Mouse (Mus musculus) neural tube, embryonic 13.5 days (tissue): Measurements from ENCODE around the gene Pck2. TPM values are rescaled to one million over a fixed set of nuclear protein-coding genes. Genes with fewer than 3 reads are reported as not detected.

Experiments used
- ATAC-seq: fragments of 200-750 bp; cut with Nextera tagmentation; 2 replicates; pipeline ENCODE4 v1.8.0; 2017; ENCODE audit warnings: low read depth, mild to moderate bottlenecking, moderate TSS enrichment, moderate library complexity
- H3K27ac ChIP-seq: fragments of 300-500 bp; sonication (generic); replicated peaks from 2 replicates; pipeline ENCODE4 v1.5.1; 2015; ENCODE audit warnings: moderate library complexity, mild to moderate bottlenecking, inconsistent platforms
- H3K27me3 ChIP-seq: fragments of 300-500 bp; sonication (generic); 2 replicates; pipeline ENCODE4 v1.6.1; 2015; ENCODE audit warnings: mild to moderate bottlenecking, inconsistent platforms
- H3K36me3 ChIP-seq: fragments of 300-500 bp; sonication (generic); 2 replicates; pipeline ENCODE4 v1.6.1; 2015; ENCODE audit warnings: mild to moderate bottlenecking, inconsistent platforms
- H3K4me1 ChIP-seq: fragments of 300-500 bp; sonication (generic); replicated peaks from 2 replicates; pipeline ENCODE4 v1.6.1; 2015; ENCODE audit warnings: inconsistent platforms
- H3K4me2 ChIP-seq: fragments of 300-500 bp; sonication (generic); 2 replicates; pipeline ENCODE4 v1.6.1; 2015; ENCODE audit warnings: inconsistent platforms, mild to moderate bottlenecking, moderate library complexity
- H3K4me3 ChIP-seq: fragments of 300-500 bp; sonication (generic); 2 replicates; pipeline ENCODE4 v1.5.1; 2015; ENCODE audit warnings: mild to moderate bottlenecking, inconsistent platforms
- H3K9ac ChIP-seq: fragments of 300-500 bp; sonication (generic); 2 replicates; pipeline ENCODE4 v1.6.1; 2015; ENCODE audit warnings: moderate library complexity, mild to moderate bottlenecking, inconsistent platforms
- H3K9me3 ChIP-seq: fragments of 300-500 bp; sonication (generic); 2 replicates; pipeline ENCODE4 v1.6.1; 2016; ENCODE audit warnings: inconsistent platforms
- WGBS: fragments of 180-500 bp; shearing (Covaris S2); methylation state at CpG from one replicate; pipeline ENCODE4 v1.1.7; 2015; 5-methylcytosine and 5-hydroxymethylcytosine counted together
- polyA plus RNA-seq: library from polyadenylated mRNA; unstranded; fragments of >200 nt; fragmentation: Nextera tagmentation; extraction: Ambion mirVana; gene quantifications from 2 replicates; pipeline ENCODE4 v1.2.1, GENCODE M21; 2015

Gene Pck2
- 18.7 and 20.3 TPM in 2 replicates for polyA plus RNA-seq

DNA sequence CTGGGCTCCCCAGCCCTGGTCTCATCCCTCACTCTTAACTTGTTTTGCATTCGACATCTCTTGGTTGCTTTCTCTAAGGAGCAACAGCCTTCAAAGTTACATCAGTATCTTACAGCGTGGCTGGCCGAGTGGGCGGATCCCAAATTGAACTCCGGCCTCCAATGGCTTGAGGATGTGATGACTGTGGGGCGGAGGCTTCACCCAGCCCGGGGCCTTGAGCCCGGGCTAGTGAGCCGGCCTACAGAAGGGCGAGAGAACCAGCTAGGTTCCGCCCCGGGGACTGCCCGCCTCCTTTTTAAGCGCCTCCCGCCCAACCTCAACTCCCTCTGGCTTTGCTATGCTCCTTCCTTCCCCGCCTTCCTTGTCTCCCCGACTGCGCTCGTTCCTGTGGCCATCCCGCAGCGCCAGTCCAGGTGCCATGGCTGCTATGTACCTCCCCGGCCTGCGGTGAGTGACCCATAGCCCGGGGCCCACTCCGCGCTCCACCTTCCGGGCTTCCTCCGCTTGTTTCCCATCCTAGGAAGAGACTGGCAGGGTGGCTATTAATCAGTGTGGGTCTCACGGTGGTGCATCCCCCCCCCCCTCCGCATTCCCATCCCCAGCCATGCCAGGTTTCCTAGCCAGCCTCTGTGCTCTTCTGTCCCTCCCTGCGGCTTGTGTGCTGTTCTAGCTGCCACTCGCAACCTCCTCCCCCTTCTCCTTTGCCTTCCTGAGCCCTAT, at the start of gene Pck2:
Pck2 (plus strand) TSS at position 200 of the 720 bp plus-strand sequence.
- Histone ChIP-seq H3K27ac (peak within 1 kb of the TSS; percentile 94), H3K4me2 (peak within 1 kb of the TSS; percentile 84), H3K9me3 (no peaks in the 10 kb centered on the region), H3K4me3 (peak within 1 kb of the TSS; percentile 55), H3K36me3 (peaks cover 18% of the 10 kb centered on the region), H3K9ac (peak within 1 kb of the TSS; percentile 86), H3K27me3 (no peaks in the 10 kb centered on the region), H3K4me1 (peaks cover 41% of the 10 kb centered on the region)
- peak; percentile 91 for ATAC-seq
- under 1% methylated on average over 32 of the region's 32 CpGs for WGBS

DNA sequence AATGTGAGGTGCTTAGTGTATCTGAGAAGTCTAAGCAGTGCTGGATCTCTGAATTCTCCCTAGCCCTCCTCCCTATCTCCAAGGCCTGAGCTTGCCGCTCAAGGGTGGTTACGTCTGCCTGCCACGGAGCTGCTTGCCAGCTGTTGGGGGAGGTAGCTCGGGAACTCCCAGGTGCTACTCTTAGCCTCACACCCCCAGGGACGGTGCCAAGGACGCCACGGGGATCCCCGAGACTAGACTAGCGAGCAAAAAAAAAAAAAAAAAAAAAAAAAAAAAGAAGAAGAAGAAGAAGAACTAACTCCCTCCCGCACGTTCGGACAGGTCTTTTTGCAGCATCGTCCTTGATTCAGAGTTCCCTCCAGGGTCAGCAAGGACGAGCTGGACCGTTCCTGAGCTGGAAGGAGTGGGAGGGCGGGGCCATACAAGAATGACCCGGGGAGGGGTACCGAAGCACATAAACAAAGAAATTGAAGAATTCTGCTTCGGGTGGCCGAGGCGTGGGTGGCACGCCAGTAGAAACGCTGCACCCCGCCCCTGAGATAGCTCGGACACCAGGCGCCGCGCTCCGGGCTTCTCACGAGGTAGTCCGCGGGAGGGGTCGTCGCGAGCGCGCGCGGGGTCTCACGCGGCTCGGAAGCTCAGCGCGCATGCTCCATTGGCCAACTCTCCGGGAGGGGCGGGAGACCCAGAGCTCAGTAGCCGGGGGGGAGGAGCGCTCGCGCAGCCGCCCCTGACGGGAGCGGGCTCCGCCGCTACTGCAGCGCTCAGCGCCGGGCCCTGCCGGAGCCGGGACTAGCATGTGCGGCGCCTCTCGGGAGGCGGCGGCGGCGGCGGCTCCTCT, 49.5 kb upstream of the Pck2 start, which contains the start of gene Carmil3:
Carmil3 (plus strand) TSS at position 291 of the 841 bp plus-strand sequence.
- peak within 1 kb of the TSS; percentile 91 for H3K9ac ChIP-seq
- H3K36me3 ChIP-seq: peaks cover 23% of the 10 kb centered on the region
- no peaks in the 10 kb centered on the region for H3K9me3 ChIP-seq
- peak within 1 kb of the TSS; percentile 80 for H3K4me3 ChIP-seq
- peaks cover 25% of the 10 kb centered on the region for H3K4me1 ChIP-seq
- H3K4me2 ChIP-seq: peak within 1 kb of the TSS; percentile 78
- peak; percentile 93 for ATAC-seq
- under 1% methylated on average over 68 of the region's 68 CpGs for WGBS
- no peaks in the 10 kb centered on the region for H3K27me3 ChIP-seq
- peak within 1 kb of the TSS; percentile 94 for H3K27ac ChIP-seq

DNA sequence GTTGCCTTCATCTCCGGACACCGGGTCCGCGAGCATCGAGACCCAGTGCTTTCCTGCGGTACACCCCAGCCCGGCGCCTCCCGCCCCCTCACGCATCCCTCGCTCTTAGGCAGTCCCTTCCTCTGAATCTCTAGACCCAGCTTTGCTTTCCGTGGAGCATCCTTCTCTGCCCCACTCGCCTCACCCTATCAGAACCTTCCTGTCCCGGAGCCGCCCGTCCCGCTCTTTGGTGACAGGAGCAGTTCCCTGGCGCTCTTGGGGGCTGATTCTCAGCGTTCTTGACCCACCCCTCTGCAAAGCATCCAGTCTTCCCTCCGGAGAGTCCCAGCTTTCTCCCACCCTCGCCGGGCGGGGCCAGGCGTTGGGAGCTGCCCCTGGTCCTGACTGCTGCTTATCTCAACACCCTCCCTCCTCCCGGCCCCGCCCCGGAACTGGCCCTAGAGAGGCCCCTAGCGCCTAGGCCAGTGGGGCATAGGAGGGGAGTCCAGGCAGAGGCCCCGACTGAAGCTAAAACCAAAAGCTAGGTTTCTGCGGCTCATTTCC, 48.7 kb upstream of the Pck2 start:
- Histone ChIP-seq H3K4me1 (peaks cover 25% of the 10 kb centered on the region), H3K9ac (peak overlapping the region; percentile 91), H3K27ac (peak overlapping the region; percentile 94), H3K9me3 (no peaks in the 10 kb centered on the region), H3K4me3 (peak overlapping the region; percentile 80), H3K36me3 (peaks cover 31% of the 10 kb centered on the region), H3K4me2 (peak overlapping the region; percentile 78), H3K27me3 (no peaks in the 10 kb centered on the region)
- peak; percentile 77 for ATAC-seq
- under 1% methylated on average over 25 of the region's 30 CpGs for whole genome bisulfite sequencing

DNA sequence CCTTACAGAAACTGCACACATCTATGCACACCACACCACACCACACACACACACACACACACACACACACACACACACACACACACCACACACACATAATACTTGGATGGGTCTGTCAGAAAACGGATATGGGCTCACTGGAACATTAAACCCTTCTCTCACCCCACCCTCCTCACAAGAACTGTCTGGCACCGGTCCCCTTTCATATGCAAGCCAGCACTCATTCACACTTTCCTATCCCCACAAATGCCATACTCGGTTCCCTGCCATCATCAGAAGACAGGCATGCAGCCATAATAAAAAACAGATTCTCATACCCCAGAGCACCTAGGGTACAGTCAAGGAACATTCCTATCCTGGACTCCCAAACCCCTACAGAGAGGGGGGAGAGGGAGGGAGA, 48.0 kb upstream of the Pck2 start:
- 42% methylated on average over 3 of the region's 3 CpGs for WGBS
- H3K4me2 ChIP-seq: peak overlapping the region; percentile 78
- H3K9me3 ChIP-seq: no peaks in the 10 kb centered on the region
- peaks cover 39% of the 10 kb centered on the region for H3K36me3 ChIP-seq
- H3K4me3 ChIP-seq: peak overlapping the region; percentile 80
- H3K27me3 ChIP-seq: no peaks in the 10 kb centered on the region
- peaks cover 25% of the 10 kb centered on the region for H3K4me1 ChIP-seq
- no peak overlapping the region for H3K27ac ChIP-seq
- peak overlapping the region; percentile 91 for H3K9ac ChIP-seq
- ATAC-seq: no peak

DNA sequence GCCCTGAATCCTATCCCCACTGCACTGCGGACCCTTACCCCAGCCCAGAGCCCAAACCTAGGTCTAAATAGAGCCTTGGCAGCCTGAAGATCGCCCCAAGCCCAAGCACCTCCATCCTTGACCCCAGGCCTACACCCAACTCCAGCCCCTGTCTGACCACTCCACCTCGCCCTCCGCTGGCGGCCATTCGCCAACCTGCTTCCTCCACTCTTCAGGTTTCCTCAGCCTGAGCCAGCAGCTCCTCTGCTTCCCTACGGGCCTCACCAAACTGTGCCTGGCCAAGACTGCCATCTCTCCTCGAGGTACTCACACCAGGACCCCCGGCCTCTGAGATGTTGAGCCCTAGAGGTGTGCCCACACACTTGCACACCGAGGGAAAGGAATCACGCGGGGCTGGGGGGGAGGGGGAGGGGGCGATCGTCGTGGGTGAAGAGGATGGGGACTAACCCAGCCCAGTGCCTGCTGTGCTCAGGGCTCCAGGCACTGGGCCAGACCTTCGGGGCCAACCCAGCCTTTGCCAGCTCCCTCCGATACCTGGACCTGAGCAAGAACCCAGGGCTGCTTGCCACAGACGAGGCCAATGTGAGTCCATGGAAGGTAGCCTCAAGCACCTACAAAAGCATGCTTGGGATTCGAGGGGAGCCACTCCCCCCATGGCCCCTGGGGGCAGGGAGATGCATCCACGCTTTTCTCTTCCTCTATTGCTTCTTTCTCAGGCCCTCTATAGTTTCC, 44.4 kb upstream of the Pck2 start:
- Histone ChIP-seq H3K9me3 (no peaks in the 10 kb centered on the region), H3K27me3 (no peaks in the 10 kb centered on the region), H3K36me3 (peaks cover 71% of the 10 kb centered on the region), H3K4me1 (peaks cover 17% of the 10 kb centered on the region), H3K27ac (no peak overlapping the region), H3K4me2 (no peak overlapping the region), H3K9ac (no peak overlapping the region), H3K4me3 (no peak overlapping the region)
- no peak for ATAC-seq
- WGBS: 74% methylated on average over 20 of the region's 20 CpGs

DNA sequence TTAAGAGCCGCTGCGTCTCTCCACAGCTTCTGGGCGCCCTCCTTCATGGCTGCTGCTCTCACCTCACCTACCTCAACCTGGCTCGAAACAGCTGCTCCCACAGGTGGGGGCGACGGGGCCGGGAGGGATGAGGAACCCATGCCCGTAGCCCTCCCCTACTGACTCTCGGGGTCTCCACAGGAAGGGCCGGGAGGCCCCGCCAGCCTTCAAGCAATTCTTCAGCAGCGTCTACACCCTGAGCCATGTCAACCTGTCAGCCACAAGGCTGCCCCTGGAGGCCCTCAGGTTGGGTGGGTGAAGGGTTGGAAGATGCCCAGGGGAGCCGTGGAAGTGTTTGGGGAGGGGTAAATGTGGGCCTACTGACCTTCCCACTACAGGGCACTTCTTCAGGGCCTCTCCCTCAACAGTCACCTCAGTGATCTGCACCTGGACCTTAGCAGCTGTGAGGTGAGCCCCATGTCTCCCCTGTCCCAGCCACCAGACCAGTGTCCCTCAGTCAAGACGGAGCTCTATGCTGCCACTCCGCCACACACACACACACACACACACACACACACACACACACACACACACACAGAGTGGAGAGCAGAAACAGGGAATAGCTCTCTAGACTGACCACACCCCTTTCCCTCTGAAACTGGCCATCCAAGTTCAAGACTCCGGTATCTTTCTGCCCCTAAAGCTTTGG, 43.2 kb upstream of the Pck2 start:
- peak; percentile 33; the same call in 1 of the 2 replicates for ATAC-seq
- Histone ChIP-seq H3K9ac (no peak overlapping the region), H3K9me3 (no peaks in the 10 kb centered on the region), H3K36me3 (peaks cover 83% of the 10 kb centered on the region), H3K27me3 (no peaks in the 10 kb centered on the region), H3K4me3 (no peak overlapping the region), H3K27ac (no peak overlapping the region), H3K4me1 (peaks cover 12% of the 10 kb centered on the region), H3K4me2 (no peak overlapping the region)
- 78% methylated on average over 16 of the region's 16 CpGs for WGBS

DNA sequence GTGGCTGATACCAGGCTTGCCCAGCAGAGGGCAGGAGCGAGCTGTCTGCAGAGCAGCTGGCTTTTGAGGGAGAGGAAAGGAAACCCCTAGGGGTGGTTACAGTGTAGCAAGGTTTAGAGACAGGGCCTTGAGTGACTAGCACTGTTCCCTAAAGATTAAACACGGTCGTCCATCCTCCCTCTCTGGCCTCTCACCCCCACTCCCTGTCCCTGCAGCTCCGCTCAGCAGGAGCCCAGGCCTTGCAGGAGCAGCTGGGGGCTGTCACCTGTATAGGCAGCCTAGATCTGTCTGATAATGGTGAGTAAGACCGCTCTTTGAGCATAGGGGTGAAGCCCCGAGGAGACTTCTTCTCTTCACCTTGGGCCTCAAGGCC, 42.6 kb upstream of the Pck2 start:
- no peak overlapping the region for H3K4me3 ChIP-seq
- ATAC-seq: peak; percentile 51; the same call in 1 of the 2 replicates
- H3K36me3 ChIP-seq: peaks cover 88% of the 10 kb centered on the region
- H3K4me1 ChIP-seq: peaks cover 7% of the 10 kb centered on the region
- H3K4me2 ChIP-seq: no peak overlapping the region
- 35% methylated on average over 6 of the region's 6 CpGs for WGBS
- H3K27ac ChIP-seq: no peak overlapping the region
- no peaks in the 10 kb centered on the region for H3K27me3 ChIP-seq
- H3K9me3 ChIP-seq: no peaks in the 10 kb centered on the region
- H3K9ac ChIP-seq: peak overlapping the region; percentile 54; the same call in 1 of the 2 replicates

DNA sequence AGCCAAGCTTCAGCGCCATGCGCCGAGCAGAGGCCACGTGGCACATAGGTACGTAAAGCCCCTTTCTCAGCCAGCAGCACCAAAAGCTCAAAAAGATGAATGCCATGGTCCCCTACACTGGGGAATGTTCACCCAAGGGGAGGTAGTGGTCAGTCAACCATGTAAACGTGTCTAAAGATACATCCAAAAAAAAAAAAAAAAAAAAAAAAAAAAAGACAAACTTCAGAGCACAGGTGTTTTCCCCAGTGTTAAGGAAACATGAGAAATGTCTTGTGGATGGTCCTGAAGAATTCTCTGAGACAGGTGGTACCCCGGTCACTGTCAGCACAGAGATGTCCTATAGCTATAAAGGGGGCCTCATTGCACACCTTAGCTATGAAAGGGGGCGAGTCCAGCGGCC, 34.5 kb upstream of the Pck2 start:
- Histone ChIP-seq H3K27me3 (no peaks in the 10 kb centered on the region), H3K4me2 (no peak overlapping the region), H3K4me3 (no peak overlapping the region), H3K36me3 (peaks cover 64% of the 10 kb centered on the region), H3K9ac (no peak overlapping the region), H3K27ac (no peak overlapping the region), H3K9me3 (no peaks in the 10 kb centered on the region), H3K4me1 (peaks cover 9% of the 10 kb centered on the region; the same call in 1 of the 2 replicates)
- WGBS: 90% methylated on average over 9 of the region's 9 CpGs
- no peak for ATAC-seq

DNA sequence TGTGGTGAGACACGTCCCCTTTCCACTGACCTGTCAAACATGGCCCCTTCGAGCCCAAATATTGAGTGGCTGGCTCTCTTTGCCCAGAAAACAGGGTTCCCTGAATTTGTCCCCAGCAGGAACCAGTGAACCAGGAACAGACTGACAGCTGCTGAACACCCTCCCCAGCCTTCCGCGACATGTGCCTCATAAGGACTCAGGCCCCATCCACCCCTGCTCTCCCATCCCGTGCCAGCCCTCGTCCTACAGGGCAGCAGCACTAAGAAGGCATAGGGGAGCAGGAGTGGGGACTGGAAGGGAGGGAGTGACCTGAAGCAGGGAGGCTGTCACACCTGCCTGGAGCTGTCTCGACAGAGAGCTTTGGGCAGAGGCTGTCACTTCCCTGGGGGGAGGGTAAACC, 32.3 kb upstream of the Pck2 start:
- no peak overlapping the region for H3K4me2 ChIP-seq
- 56% methylated on average over 7 of the region's 7 CpGs for WGBS
- H3K9me3 ChIP-seq: no peaks in the 10 kb centered on the region
- H3K27ac ChIP-seq: no peak overlapping the region
- no peak overlapping the region for H3K9ac ChIP-seq
- no peak overlapping the region for H3K4me3 ChIP-seq
- no peaks in the 10 kb centered on the region for H3K27me3 ChIP-seq
- H3K36me3 ChIP-seq: peaks cover 43% of the 10 kb centered on the region
- H3K4me1 ChIP-seq: peaks cover 14% of the 10 kb centered on the region; the same call in 1 of the 2 replicates
- no peak for ATAC-seq

DNA sequence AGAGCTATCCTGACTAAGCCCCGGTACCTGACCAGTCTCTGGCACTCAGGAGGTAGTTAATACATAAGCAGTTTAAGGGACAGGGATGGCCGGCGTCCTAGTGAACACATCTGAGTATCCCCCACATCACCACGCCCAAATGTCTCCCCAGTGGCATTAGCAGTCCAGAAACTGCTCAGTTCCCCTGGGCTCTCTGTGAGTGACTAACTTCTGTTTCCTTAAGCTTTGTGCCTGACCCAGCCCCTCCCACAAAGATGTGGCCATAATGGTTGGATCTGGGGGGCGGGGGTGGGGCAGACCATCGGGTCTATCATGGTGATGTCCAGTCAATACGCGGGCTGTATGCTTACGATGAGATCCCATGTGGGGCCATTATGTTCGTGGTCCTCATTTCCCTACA, 30.5 kb upstream of the Pck2 start:
- H3K4me2 ChIP-seq: no peak overlapping the region
- H3K27me3 ChIP-seq: no peaks in the 10 kb centered on the region
- H3K9ac ChIP-seq: no peak overlapping the region
- WGBS: 71% methylated on average over 10 of the region's 10 CpGs
- no peak overlapping the region for H3K27ac ChIP-seq
- peaks cover 26% of the 10 kb centered on the region for H3K36me3 ChIP-seq
- peaks cover 14% of the 10 kb centered on the region; the same call in 1 of the 2 replicates for H3K4me1 ChIP-seq
- H3K9me3 ChIP-seq: no peaks in the 10 kb centered on the region
- no peak for ATAC-seq
- no peak overlapping the region for H3K4me3 ChIP-seq

DNA sequence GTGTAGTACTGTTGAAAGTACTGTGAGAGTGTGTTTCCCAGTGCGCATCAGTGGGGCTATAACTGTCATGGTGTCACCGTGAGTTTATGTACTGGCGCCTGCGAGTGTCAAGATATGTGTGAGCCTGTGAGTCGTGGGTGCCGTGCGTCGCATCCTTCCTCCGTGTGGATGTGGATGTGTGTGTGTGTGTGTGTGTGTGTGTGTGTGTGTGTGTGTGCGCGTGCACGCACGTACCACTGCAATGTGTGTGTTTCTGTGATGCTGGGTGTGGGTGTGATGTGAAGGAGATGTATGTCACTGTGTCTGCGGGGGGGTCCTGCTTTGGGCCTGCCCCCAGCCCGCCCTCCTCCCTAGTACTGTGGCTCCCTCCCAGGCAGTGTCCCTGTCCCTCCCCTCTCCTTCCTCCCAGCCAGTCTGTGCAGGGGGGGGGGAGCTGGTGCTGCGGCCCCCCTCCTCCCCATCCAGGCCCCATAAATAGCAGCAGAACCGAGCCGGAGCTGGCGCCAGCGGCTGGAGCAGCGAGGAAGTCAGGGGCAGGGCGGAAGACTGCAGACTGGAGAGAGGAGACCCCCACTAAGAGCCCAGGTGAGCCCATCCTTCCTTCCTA, 29.8 kb upstream of the Pck2 start, which contains the start of gene Cpne6:
Cpne6 (plus strand) TSS at position 321 of the 607 bp plus-strand sequence.
- Histone ChIP-seq H3K36me3 (peaks cover 24% of the 10 kb centered on the region), H3K27me3 (no peaks in the 10 kb centered on the region), H3K9ac (0 out of 2 replicates have a peak within 1 kb of the TSS, but pooled peaks have one; percentile 41), H3K27ac (no peak within 1 kb of the TSS), H3K4me1 (peaks cover 14% of the 10 kb centered on the region; the same call in 1 of the 2 replicates), H3K4me2 (no peak within 1 kb of the TSS), H3K4me3 (no peak within 1 kb of the TSS), H3K9me3 (no peaks in the 10 kb centered on the region)
- 67% methylated on average over 18 of the region's 22 CpGs for WGBS
- ATAC-seq: no peak; the same call in 1 of the 2 replicates
